Comparison of ENCODE assay signal across 8 mouse cellular contexts in genomic region chr19:3766378-3766777, GRCm38 (mm10). TPM values are rescaled to one million over a fixed set of nuclear protein-coding genes. Genes with fewer than 3 reads are reported as not detected.
DNase-seq lines count a peak whose midpoint lies in the region; ATAC-seq lines count a peak whose summit lies in the region.

No protein-coding gene starts in this region.

- 0 out of 2 replicates have a peak overlapping the region, but pooled peaks have one; percentile 100 for H3K9ac ChIP-seq in hindbrain, embryonic 11.5 days (ENCODE audit: low read depth, low read length)

- DNase-seq in cerebellum, adult 9-11 months, result peak; percentile 50
- DNase-seq in cerebellum, postnatal 25 days, result no peak
- no peak for DNase-seq in hindbrain, embryonic 11.5 days (ENCODE audit: low spot score)
- no peak for DNase-seq in midbrain, embryonic 10.5 days (ENCODE audit: low spot score)
- DNase-seq in left cerebral cortex, adult 9 months (ENCODE audit: low spot score in 2 of 2), result no peak
- DNase-seq in retina, postnatal 1 day, result no peak

- ATAC-seq in hindbrain, embryonic 11.5 days (ENCODE audit: low FRiP score), result no peak
- ATAC-seq in erythroid progenitor cell, adult 5-6 weeks (replicated peaks; ENCODE audit: low FRiP score, poor library complexity, severe bottlenecking), result no peak

- no peaks in the 10 kb centered on the region for H3K27me3 ChIP-seq in hindbrain, embryonic 11.5 days (ENCODE audit: control insufficient read depth, insufficient read depth, low read length)
- H3K27me3 ChIP-seq in midbrain, embryonic 10.5 days (ENCODE audit: low read depth, poor library complexity, severe bottlenecking), result peaks cover 6% of the 10 kb centered on the region; the same call in 1 of the 2 replicates

- H3K4me1 ChIP-seq in brown adipose tissue, adult 24 weeks (ENCODE audit: control insufficient read depth, insufficient read depth, insufficient read length, low read length), result peaks cover 12% of the 10 kb centered on the region; the same call in 1 of the 2 replicates
- peaks cover 4% of the 10 kb centered on the region; the same call in 1 of the 2 replicates for H3K4me1 ChIP-seq in hindbrain, embryonic 11.5 days (replicated peaks; ENCODE audit: control insufficient read depth, insufficient read depth, low read length)
- peaks cover 25% of the 10 kb centered on the region for H3K4me1 ChIP-seq in midbrain, embryonic 10.5 days

- H3K36me3 ChIP-seq in hindbrain, embryonic 11.5 days (ENCODE audit: control insufficient read depth, insufficient read depth, low read length), result no peaks in the 10 kb centered on the region
- peaks cover 15% of the 10 kb centered on the region for H3K36me3 ChIP-seq in midbrain, embryonic 10.5 days

- H3K27ac ChIP-seq in brown adipose tissue, adult 24 weeks (replicated peaks; ENCODE audit: low read depth, low read length), result no peak overlapping the region
- no peak overlapping the region for H3K27ac ChIP-seq in hindbrain, embryonic 11.5 days (ENCODE audit: low read depth, low read length)
- no peak overlapping the region for H3K27ac ChIP-seq in midbrain, embryonic 10.5 days (replicated peaks)

- no peak overlapping the region; the same call in 1 of the 2 replicates for H3K4me2 ChIP-seq in hindbrain, embryonic 11.5 days (replicated peaks; ENCODE audit: low read depth, low read length)

- peak overlapping the region; percentile 97; the same call in 1 of the 2 replicates for H3K4me3 ChIP-seq in brown adipose tissue, adult 24 weeks (ENCODE audit: insufficient read depth, low read depth, low read length)
- peak overlapping the region; percentile 100; the same call in 1 of the 2 replicates for H3K4me3 ChIP-seq in hindbrain, embryonic 11.5 days (ENCODE audit: low read depth, low read length)
- peak overlapping the region; percentile 88; the same call in 1 of the 2 replicates for H3K4me3 ChIP-seq in midbrain, embryonic 10.5 days

- H3K9me3 ChIP-seq in hindbrain, embryonic 11.5 days (ENCODE audit: control insufficient read depth, low read length), result no peaks in the 10 kb centered on the region
- no peaks in the 10 kb centered on the region for H3K9me3 ChIP-seq in midbrain, embryonic 10.5 days (replicated peaks)

- 93% methylated on average over 5 of the region's 5 CpGs for WGBS in hindbrain, embryonic 11.5 days
- WGBS in midbrain, embryonic 10.5 days, result 93% methylated on average over 5 of the region's 5 CpGs

RNA-seq across cellular contexts. Expression of gene Kmt5b, which starts 0.8 kb away (rescaled TPM):
- polyA plus RNA-seq in brown adipose tissue, adult 24 weeks (2012; ENCODE audit: insufficient read depth, insufficient read length, missing spikeins), result 15.9 and 20.4 TPM in 2 replicates
- polyA plus RNA-seq in hindbrain, embryonic 11.5 days (2014; fragmentation: Nextera tagmentation; extraction: Ambion mirVana), result 43.9 and 52.7 TPM in 2 replicates
- 29.7 and 38.3 TPM in 2 replicates for polyA plus RNA-seq in midbrain, embryonic 10.5 days (2016; fragmentation: Nextera tagmentation; extraction: Ambion mirVana)
- 15.1 and 19.1 TPM in 2 replicates for total RNA-seq in erythroid progenitor cell, adult 5-6 weeks (2015; ENCODE audit: low replicate concordance)
- 22.0 and 35.7 TPM in 2 replicates for total RNA-seq in erythroid progenitor cell, adult 5-6 weeks (2017; ENCODE audit: low replicate concordance)

RNA-seq across cellular contexts. Expression of gene 1810055G02Rik, which starts 58.3 kb away (rescaled TPM):
- polyA plus RNA-seq in brown adipose tissue, adult 24 weeks (2012; ENCODE audit: insufficient read depth, insufficient read length, missing spikeins), result 5.3 and 6.6 TPM in 2 replicates
- 39.4 and 41.8 TPM in 2 replicates for polyA plus RNA-seq in hindbrain, embryonic 11.5 days (2014; fragmentation: Nextera tagmentation; extraction: Ambion mirVana)
- 47.1 and 48.6 TPM in 2 replicates for polyA plus RNA-seq in midbrain, embryonic 10.5 days (2016; fragmentation: Nextera tagmentation; extraction: Ambion mirVana)
- total RNA-seq in erythroid progenitor cell, adult 5-6 weeks (2015; ENCODE audit: low replicate concordance), result 5.0 and 8.4 TPM in 2 replicates
- 3.1 and 3.2 TPM in 2 replicates for total RNA-seq in erythroid progenitor cell, adult 5-6 weeks (2017; ENCODE audit: low replicate concordance)
